Mouse (Mus musculus): ENCODE data around the gene Usp21. TPM values are rescaled to one million over a fixed set of nuclear protein-coding genes. Genes with fewer than 3 reads are reported as not detected.
"Not testable (repeated sequence)": the region's sequence is repeated elsewhere in the genome, so short reads cannot be mapped to it uniquely, and the experiment has no call there.

Gene Usp21
- 13.9 and 15.1 TPM in 2 replicates for polyA plus RNA-seq (2015; fragmentation: Nextera tagmentation; extraction: Ambion mirVana)

DNA sequence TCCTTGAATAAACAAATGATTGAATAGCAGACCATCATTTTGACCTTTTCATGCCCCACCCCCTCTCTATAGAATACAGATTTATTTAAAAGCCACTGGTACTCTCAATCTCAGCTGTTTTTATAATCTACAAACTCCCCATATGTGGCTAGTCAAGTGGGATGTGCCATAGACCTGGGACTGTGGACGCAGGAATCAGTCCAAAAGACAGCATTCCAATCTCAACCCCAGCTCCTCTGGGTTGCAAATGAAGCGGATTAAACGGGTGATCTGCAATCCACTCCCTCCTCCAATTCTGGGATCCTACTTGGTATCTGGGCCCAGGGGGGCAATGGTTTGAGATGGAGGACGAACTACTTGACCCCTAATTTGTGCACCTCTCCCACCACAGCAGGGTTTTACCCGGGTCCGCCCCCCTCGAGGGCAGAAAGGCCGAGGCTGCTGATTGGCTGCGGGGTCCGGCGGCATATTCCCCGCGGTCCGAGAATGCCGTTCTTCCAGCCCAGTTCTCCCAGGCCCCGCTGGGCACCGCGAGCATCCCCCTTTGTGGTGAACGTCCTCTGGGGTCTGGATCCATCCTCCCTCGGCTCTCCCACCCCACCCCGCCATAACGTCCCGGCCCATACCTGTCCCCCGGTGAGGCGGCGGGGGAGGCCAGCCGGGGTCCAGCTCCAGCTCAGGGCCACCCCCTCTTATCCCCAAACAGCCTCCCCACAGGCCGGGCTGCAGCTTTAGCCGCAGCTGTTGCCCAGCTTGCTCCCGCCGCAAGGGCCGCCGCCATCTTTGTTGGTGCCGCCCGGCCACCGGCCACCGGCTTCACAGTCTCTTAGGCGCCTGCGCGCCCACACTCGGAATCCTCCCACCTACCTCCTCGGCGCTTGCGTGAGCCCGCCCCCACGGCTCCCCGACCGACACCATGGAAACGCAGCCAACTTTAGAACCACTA is at the start of gene Usp21:
TSS of gene Usp21 (minus strand) at position 856 of the 946 bp plus-strand sequence.
- TF ChIP-seq EP300 (IDR thresholded peaks at IDR 0.05; ENCODE audit: low read depth) (no peak), CTCF (IDR thresholded peaks at IDR 0.05; ENCODE audit: low read depth) (no peak)
- DNase-seq = peak; percentile 94
- H3K9me3 ChIP-seq (ENCODE audit: low read length) = no peaks in the 10 kb centered on the region
- WGBS (ENCODE audit: insufficient replicate concordance) = under 1% methylated on average over 49 of the region's 49 CpGs
- peak within 1 kb of the TSS; percentile 88 for H3K9ac ChIP-seq (replicated peaks)
- peak within 1 kb of the TSS; percentile 79 for H3K27ac ChIP-seq (ENCODE audit: low read depth)
- ATAC-seq = peak; percentile 95
- peak within 1 kb of the TSS; percentile 82 for H3K4me3 ChIP-seq (ENCODE audit: low read depth, low read length)
- no peaks in the 10 kb centered on the region for H3K27me3 ChIP-seq (ENCODE audit: insufficient read depth, low read length)
- peak within 1 kb of the TSS; percentile 80 for H3K4me2 ChIP-seq (ENCODE audit: low read depth, low read length)
- H3K4me1 ChIP-seq (ENCODE audit: insufficient read depth) = peaks cover 19% of the 10 kb centered on the region
- peaks cover 30% of the 10 kb centered on the region for H3K36me3 ChIP-seq (replicated peaks; ENCODE audit: insufficient read depth, low read length)

DNA sequence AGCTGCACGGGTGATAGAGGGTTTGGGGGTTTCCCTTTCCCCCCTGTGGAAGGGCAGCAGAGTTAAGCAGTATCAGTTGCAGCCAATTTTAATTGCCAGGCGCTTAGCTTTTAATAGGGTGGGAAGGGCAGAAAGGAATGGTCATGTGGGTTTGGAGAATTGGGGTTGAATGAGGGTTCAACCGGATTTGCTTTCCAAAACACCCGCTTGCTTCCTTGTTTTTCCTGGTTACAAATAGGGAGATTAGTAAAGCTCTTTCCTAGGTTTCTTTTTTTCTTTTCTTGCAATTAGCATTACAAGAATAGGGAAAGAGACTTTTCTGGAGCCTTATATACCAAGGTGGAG is 42.4 kb upstream of the Usp21 start:
- Histone ChIP-seq H3K4me3 (ENCODE audit: low read depth, low read length) (peak overlapping the region; percentile 91), H3K27me3 (ENCODE audit: insufficient read depth, low read length) (no peaks in the 10 kb centered on the region), H3K9me3 (ENCODE audit: low read length) (no peaks in the 10 kb centered on the region), H3K27ac (ENCODE audit: low read depth) (peak overlapping the region; percentile 99), H3K9ac (replicated peaks) (peak overlapping the region; percentile 93), H3K4me1 (ENCODE audit: insufficient read depth) (peaks cover 24% of the 10 kb centered on the region), H3K4me2 (ENCODE audit: low read depth, low read length) (peak overlapping the region; percentile 93), H3K36me3 (replicated peaks; ENCODE audit: insufficient read depth, low read length) (0 out of 2 replicates have a peak, but pooled peaks cover 2% of the 10 kb centered on the region)
- no peak for DNase-seq
- ATAC-seq = no peak
- no peak for TF ChIP-seq EP300 (IDR thresholded peaks at IDR 0.05; ENCODE audit: low read depth)
- no peak for TF ChIP-seq CTCF (IDR thresholded peaks at IDR 0.05; ENCODE audit: low read depth)
- under 1% methylated on average over 4 of the region's 4 CpGs for WGBS (ENCODE audit: insufficient replicate concordance)

DNA sequence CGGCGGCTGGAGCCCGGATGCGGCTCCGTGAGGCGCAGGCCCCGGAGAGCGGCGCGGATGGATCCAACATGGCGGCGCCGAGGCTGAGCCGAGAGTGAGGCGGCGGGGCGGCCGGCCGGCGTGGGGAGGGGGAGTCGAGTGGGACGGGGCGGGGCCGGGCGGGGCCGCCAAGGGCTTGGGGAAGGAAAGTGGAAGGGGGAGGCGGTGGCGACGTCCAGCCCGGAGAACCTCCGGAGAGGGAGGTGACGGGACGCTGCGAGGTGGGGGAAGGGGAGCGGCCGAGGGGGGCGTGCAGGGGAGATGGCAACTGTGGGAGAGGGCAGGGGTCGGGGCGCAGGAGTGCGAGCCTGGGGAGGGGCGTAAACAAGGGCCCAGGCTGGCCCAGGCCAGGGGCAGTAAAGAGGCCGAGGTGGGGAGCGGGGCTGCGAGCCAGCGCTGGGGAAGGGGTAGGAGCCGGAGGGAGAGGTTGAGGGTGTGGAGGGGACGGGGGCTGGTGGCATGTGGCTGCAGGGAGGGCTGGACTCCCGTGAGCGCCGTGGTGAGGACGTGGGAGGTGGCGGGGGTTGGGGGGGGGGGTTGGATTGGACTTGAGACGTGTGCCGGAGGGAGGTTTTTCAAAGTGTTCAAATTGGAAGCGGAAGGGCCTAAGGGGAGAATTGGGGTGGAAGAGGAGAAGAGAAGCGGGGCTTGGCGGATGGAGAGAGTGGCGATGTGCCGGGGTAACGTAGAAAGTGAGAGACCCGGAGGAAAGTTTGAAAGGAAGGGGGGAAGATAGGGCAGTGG is 41.8 kb upstream of the Usp21 start:
- DNase-seq = no peak

DNA sequence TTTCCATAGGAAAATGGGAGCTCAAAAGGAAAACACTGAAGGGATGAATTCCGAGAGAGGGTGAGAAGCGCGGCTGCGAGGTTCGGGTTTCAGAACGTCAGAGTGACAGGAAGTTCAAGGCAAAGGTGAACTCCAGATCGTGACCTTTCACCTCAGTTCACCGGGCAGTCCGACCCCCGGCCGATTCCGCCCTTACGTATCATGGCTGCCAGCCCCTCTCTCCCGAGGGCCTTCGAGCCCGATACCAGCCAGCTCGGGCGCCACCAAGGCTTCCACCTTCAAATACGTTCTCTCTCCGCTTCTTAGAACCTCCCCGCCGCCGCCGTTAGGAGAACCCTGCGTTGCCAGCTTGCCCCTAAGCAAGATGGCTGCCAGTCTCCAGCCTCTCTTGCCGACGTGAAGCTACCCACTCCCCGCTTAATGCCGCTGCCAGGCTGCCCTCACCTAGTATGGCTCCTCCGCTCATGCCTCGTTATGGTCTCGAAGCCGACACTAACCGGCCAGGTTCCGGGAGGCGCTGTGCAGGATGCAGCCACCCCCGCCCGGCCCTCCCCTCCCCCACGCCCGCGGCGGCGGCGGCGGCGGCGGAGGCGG is 41.1 kb upstream of the Usp21 start, which contains the start of gene Dedd:
TSS of gene Dedd (plus strand) at position 307 of the 594 bp plus-strand sequence.
- H3K4me3 ChIP-seq (ENCODE audit: low read depth, low read length) = peak within 1 kb of the TSS; percentile 91
- 0 out of 2 replicates have a peak, but pooled peaks cover 2% of the 10 kb centered on the region for H3K36me3 ChIP-seq (replicated peaks; ENCODE audit: insufficient read depth, low read length)
- peak; percentile 13; the same call in 1 of the 2 replicates for TF ChIP-seq CTCF (IDR thresholded peaks at IDR 0.05; ENCODE audit: low read depth)
- TF ChIP-seq EP300 (IDR thresholded peaks at IDR 0.05; ENCODE audit: low read depth) = no peak
- H3K9ac ChIP-seq (replicated peaks) = peak within 1 kb of the TSS; percentile 93
- DNase-seq (peak; percentile 91), ATAC-seq (peak; percentile 92)
- no peaks in the 10 kb centered on the region for H3K27me3 ChIP-seq (ENCODE audit: insufficient read depth, low read length)
- H3K27ac ChIP-seq (ENCODE audit: low read depth) = peak within 1 kb of the TSS; percentile 99
- peak within 1 kb of the TSS; percentile 93 for H3K4me2 ChIP-seq (ENCODE audit: low read depth, low read length)
- under 1% methylated on average over 41 of the region's 48 CpGs for WGBS (ENCODE audit: insufficient replicate concordance)
- H3K9me3 ChIP-seq (ENCODE audit: low read length) = no peaks in the 10 kb centered on the region
- peaks cover 24% of the 10 kb centered on the region for H3K4me1 ChIP-seq (ENCODE audit: insufficient read depth)

More for the DNA sequence above, 41.8 kb upstream of the Usp21 start:
- Histone ChIP-seq H3K9ac (replicated peaks) (peak overlapping the region; percentile 93), H3K4me2 (ENCODE audit: low read depth, low read length) (peak overlapping the region; percentile 93), H3K9me3 (ENCODE audit: low read length) (no peaks in the 10 kb centered on the region), H3K4me3 (ENCODE audit: low read depth, low read length) (peak overlapping the region; percentile 91), H3K4me1 (ENCODE audit: insufficient read depth) (peaks cover 24% of the 10 kb centered on the region), H3K36me3 (replicated peaks; ENCODE audit: insufficient read depth, low read length) (0 out of 2 replicates have a peak, but pooled peaks cover 2% of the 10 kb centered on the region), H3K27ac (ENCODE audit: low read depth) (peak overlapping the region; percentile 99), H3K27me3 (ENCODE audit: insufficient read depth, low read length) (no peaks in the 10 kb centered on the region)
- WGBS (ENCODE audit: insufficient replicate concordance) = under 1% methylated on average over 51 of the region's 61 CpGs
- no peak for TF ChIP-seq CTCF (IDR thresholded peaks at IDR 0.05; ENCODE audit: low read depth)
- no peak for TF ChIP-seq EP300 (IDR thresholded peaks at IDR 0.05; ENCODE audit: low read depth)
- peak; percentile 18 for ATAC-seq

DNA sequence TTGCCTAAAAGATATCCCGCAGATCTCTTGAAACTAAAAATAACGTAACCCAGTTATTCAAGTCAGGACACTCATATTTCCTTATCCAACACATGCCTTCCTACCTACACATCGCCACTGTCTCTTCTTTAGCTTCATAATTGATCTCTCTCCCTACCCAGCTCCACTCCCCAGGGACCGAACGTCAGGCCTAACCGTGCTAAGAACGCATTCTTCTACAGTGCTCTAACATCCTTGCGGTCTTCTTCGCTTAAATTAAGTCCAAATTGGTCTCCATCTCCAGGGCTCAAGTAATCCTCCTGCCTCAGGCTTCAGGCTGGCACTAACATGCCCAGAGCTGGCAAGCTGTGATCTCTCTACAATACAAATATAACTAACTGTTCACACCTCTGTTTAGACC is 40.5 kb upstream of the Usp21 start:
- no peak for ATAC-seq
- Histone ChIP-seq H3K27me3 (ENCODE audit: insufficient read depth, low read length) (no peaks in the 10 kb centered on the region), H3K4me2 (ENCODE audit: low read depth, low read length) (peak overlapping the region; percentile 93), H3K27ac (ENCODE audit: low read depth) (peak overlapping the region; percentile 99), H3K36me3 (replicated peaks; ENCODE audit: insufficient read depth, low read length) (0 out of 2 replicates have a peak, but pooled peaks cover 1% of the 10 kb centered on the region), H3K9ac (replicated peaks) (peak overlapping the region; percentile 93), H3K4me3 (ENCODE audit: low read depth, low read length) (peak overlapping the region; percentile 91), H3K4me1 (ENCODE audit: insufficient read depth) (peaks cover 24% of the 10 kb centered on the region), H3K9me3 (ENCODE audit: low read length) (no peaks in the 10 kb centered on the region)
- DNase-seq = peak; percentile 21
- TF ChIP-seq EP300 (IDR thresholded peaks at IDR 0.05; ENCODE audit: low read depth) = no peak
- no peak for TF ChIP-seq CTCF (IDR thresholded peaks at IDR 0.05; ENCODE audit: low read depth)
- WGBS (ENCODE audit: insufficient replicate concordance) = 24% methylated on average over 9 of the region's 9 CpGs

DNA sequence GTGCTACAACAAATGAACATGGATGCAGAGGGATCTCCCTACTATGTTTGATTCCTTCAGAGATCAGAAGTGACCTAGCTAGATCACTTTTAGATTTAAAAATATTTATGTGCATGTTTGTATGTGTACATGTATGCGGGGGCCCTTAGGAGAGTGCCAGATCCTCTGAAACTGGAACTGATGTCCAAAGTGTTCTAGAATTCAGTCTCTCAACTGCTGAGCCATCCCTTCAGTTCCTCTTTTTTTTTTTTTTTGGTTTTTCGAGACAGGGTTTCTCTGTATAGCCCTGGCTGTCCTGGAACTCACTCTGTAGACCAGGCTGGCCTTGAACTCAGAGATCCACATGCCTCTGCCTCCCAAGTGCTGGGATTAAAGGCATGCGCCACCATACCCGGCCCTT is 38.8 kb upstream of the Usp21 start:
- 57% methylated on average over 4 of the region's 4 CpGs for WGBS (ENCODE audit: insufficient replicate concordance)
- H3K9me3 ChIP-seq (ENCODE audit: low read length); H3K27ac ChIP-seq (ENCODE audit: low read depth); H3K9ac ChIP-seq (replicated peaks); H3K4me2 ChIP-seq (ENCODE audit: low read depth, low read length); ATAC-seq; DNase-seq; H3K27me3 ChIP-seq (ENCODE audit: insufficient read depth, low read length); H3K36me3 ChIP-seq (replicated peaks; ENCODE audit: insufficient read depth, low read length); H3K4me3 ChIP-seq (ENCODE audit: low read depth, low read length): not testable (repeated sequence)
- peaks cover 24% of the 10 kb centered on the region for H3K4me1 ChIP-seq (ENCODE audit: insufficient read depth)
